Mouse (Mus musculus): Measurements from ENCODE around the gene Atp1a4. TPM values are rescaled to one million over a fixed set of nuclear protein-coding genes. Genes with fewer than 3 reads are reported as not detected.

The Atp1a4 gene
- polyA plus RNA-seq, 1 experiment from 2014 or later = not detected

GRCm38 (mm10) chr1:172200161-172200560, 58.1 kb downstream of the Atp1a4 start:
- peaks cover 66% of the 10 kb centered on the region for H3K36me3 ChIP-seq (ENCODE audit: control insufficient read depth, insufficient read depth, low read length)
- no peak overlapping the region for H3K27ac ChIP-seq (ENCODE audit: low read depth)

GRCm38 (mm10) chr1:172198996-172199395, 59.2 kb downstream of the Atp1a4 start:
- peaks cover 78% of the 10 kb centered on the region for H3K36me3 ChIP-seq (ENCODE audit: control insufficient read depth, insufficient read depth, low read length)
- H3K4me3 ChIP-seq (ENCODE audit: low read depth, low read length) = no peak overlapping the region
- no peaks in the 10 kb centered on the region for H3K27me3 ChIP-seq (replicated peaks; ENCODE audit: control insufficient read depth, insufficient read depth, low read length)
- H3K9me3 ChIP-seq (ENCODE audit: control insufficient read depth, low read length) = no peaks in the 10 kb centered on the region
- no peak overlapping the region for H3K4me2 ChIP-seq (ENCODE audit: low read length)
- WGBS = 91% methylated on average over 4 of the region's 4 CpGs
- DNase-seq (ENCODE audit: low spot score) (no peak), ATAC-seq (replicated peaks; ENCODE audit: low FRiP score, low TSS enrichment, low read depth) (no peak)
- H3K4me1 ChIP-seq (replicated peaks; ENCODE audit: control insufficient read depth, insufficient read depth, low read length) = peaks cover 29% of the 10 kb centered on the region
- no peak overlapping the region for H3K27ac ChIP-seq (ENCODE audit: low read depth)
- no peak overlapping the region for H3K9ac ChIP-seq (ENCODE audit: low read length)

More at GRCm38 (mm10) chr1:172200161-172200560, 58.1 kb downstream of the Atp1a4 start:
- Histone ChIP-seq H3K27me3 (replicated peaks; ENCODE audit: control insufficient read depth, insufficient read depth, low read length) (no peaks in the 10 kb centered on the region), H3K4me3 (ENCODE audit: low read depth, low read length) (no peak overlapping the region), H3K9me3 (ENCODE audit: control insufficient read depth, low read length) (no peaks in the 10 kb centered on the region), H3K4me2 (ENCODE audit: low read length) (no peak overlapping the region), H3K9ac (ENCODE audit: low read length) (no peak overlapping the region), H3K4me1 (replicated peaks; ENCODE audit: control insufficient read depth, insufficient read depth, low read length) (peaks cover 39% of the 10 kb centered on the region)
- WGBS = 71% methylated on average over 5 of the region's 5 CpGs
- DNase-seq (ENCODE audit: low spot score) = no peak
- no peak for ATAC-seq (replicated peaks; ENCODE audit: low FRiP score, low TSS enrichment, low read depth)

- DNase-seq (ENCODE audit: low spot score) = no peak
- Histone ChIP-seq H3K4me3 (ENCODE audit: low read depth, low read length) (no peak overlapping the region), H3K27ac (ENCODE audit: low read depth) (no peak overlapping the region), H3K4me1 (replicated peaks; ENCODE audit: control insufficient read depth, insufficient read depth, low read length) (peaks cover 22% of the 10 kb centered on the region), H3K9me3 (ENCODE audit: control insufficient read depth, low read length) (no peaks in the 10 kb centered on the region), H3K4me2 (ENCODE audit: low read length) (no peak overlapping the region), H3K9ac (ENCODE audit: low read length) (no peak overlapping the region), H3K36me3 (ENCODE audit: control insufficient read depth, insufficient read depth, low read length) (peaks cover 84% of the 10 kb centered on the region), H3K27me3 (replicated peaks; ENCODE audit: control insufficient read depth, insufficient read depth, low read length) (no peaks in the 10 kb centered on the region)
- 83% methylated on average over 8 of the region's 8 CpGs for WGBS
- ATAC-seq (replicated peaks; ENCODE audit: low FRiP score, low TSS enrichment, low read depth) = no peak
These were observed 59.9 kb downstream of the Atp1a4 start for GRCm38 (mm10) chr1:172198316-172198715.

- Histone ChIP-seq H3K9ac (ENCODE audit: low read length) (no peak overlapping the region), H3K4me1 (replicated peaks; ENCODE audit: control insufficient read depth, insufficient read depth, low read length) (peaks cover 17% of the 10 kb centered on the region), H3K4me3 (ENCODE audit: low read depth, low read length) (no peak overlapping the region), H3K4me2 (ENCODE audit: low read length) (no peak overlapping the region), H3K27ac (ENCODE audit: low read depth) (no peak overlapping the region), H3K27me3 (replicated peaks; ENCODE audit: control insufficient read depth, insufficient read depth, low read length) (no peaks in the 10 kb centered on the region), H3K36me3 (ENCODE audit: control insufficient read depth, insufficient read depth, low read length) (peaks cover 84% of the 10 kb centered on the region), H3K9me3 (ENCODE audit: control insufficient read depth, low read length) (no peaks in the 10 kb centered on the region)
- WGBS = 73% methylated on average over 5 of the region's 5 CpGs
- DNase-seq (ENCODE audit: low spot score) (no peak), ATAC-seq (replicated peaks; ENCODE audit: low FRiP score, low TSS enrichment, low read depth) (no peak)
These were observed 60.4 kb downstream of the Atp1a4 start for GRCm38 (mm10) chr1:172197851-172198250.

GRCm38 (mm10) chr1:172197146-172197545, 61.1 kb downstream of the Atp1a4 start:
- H3K9ac ChIP-seq (ENCODE audit: low read length) = no peak overlapping the region
- WGBS = 87% methylated on average over 3 of the region's 3 CpGs
- H3K4me3 ChIP-seq (ENCODE audit: low read depth, low read length) = no peak overlapping the region
- H3K4me1 ChIP-seq (replicated peaks; ENCODE audit: control insufficient read depth, insufficient read depth, low read length) = peaks cover 10% of the 10 kb centered on the region
- H3K27ac ChIP-seq (ENCODE audit: low read depth) = no peak overlapping the region
- ATAC-seq (replicated peaks; ENCODE audit: low FRiP score, low TSS enrichment, low read depth) = no peak
- no peak for DNase-seq (ENCODE audit: low spot score)
- no peaks in the 10 kb centered on the region for H3K9me3 ChIP-seq (ENCODE audit: control insufficient read depth, low read length)
- peaks cover 91% of the 10 kb centered on the region for H3K36me3 ChIP-seq (ENCODE audit: control insufficient read depth, insufficient read depth, low read length)
- H3K27me3 ChIP-seq (replicated peaks; ENCODE audit: control insufficient read depth, insufficient read depth, low read length) = no peaks in the 10 kb centered on the region
- no peak overlapping the region for H3K4me2 ChIP-seq (ENCODE audit: low read length)

GRCm38 (mm10) chr1:172194435-172194834, 63.8 kb downstream of the Atp1a4 start:
- DNase-seq (ENCODE audit: low spot score) = no peak
- no peak for ATAC-seq (replicated peaks; ENCODE audit: low FRiP score, low TSS enrichment, low read depth)
- H3K4me1 ChIP-seq (replicated peaks; ENCODE audit: control insufficient read depth, insufficient read depth, low read length) = no peaks in the 10 kb centered on the region
- H3K36me3 ChIP-seq (ENCODE audit: control insufficient read depth, insufficient read depth, low read length) = peaks cover 93% of the 10 kb centered on the region
- H3K4me2 ChIP-seq (ENCODE audit: low read length) = no peak overlapping the region
- H3K9ac ChIP-seq (ENCODE audit: low read length) = no peak overlapping the region
- no peak overlapping the region for H3K4me3 ChIP-seq (ENCODE audit: low read depth, low read length)
- H3K27ac ChIP-seq (ENCODE audit: low read depth) = no peak overlapping the region
- 76% methylated on average over 8 of the region's 8 CpGs for WGBS
- H3K27me3 ChIP-seq (replicated peaks; ENCODE audit: control insufficient read depth, insufficient read depth, low read length) = no peaks in the 10 kb centered on the region
- H3K9me3 ChIP-seq (ENCODE audit: control insufficient read depth, low read length) = no peaks in the 10 kb centered on the region

GRCm38 (mm10) chr1:172192217-172192616, 66.0 kb downstream of the Atp1a4 start:
- WGBS = 84% methylated on average over 3 of the region's 3 CpGs
- Histone ChIP-seq H3K27me3 (replicated peaks; ENCODE audit: control insufficient read depth, insufficient read depth, low read length) (no peaks in the 10 kb centered on the region), H3K9me3 (ENCODE audit: control insufficient read depth, low read length) (no peaks in the 10 kb centered on the region), H3K36me3 (ENCODE audit: control insufficient read depth, insufficient read depth, low read length) (peaks cover 95% of the 10 kb centered on the region), H3K27ac (ENCODE audit: low read depth) (no peak overlapping the region), H3K9ac (ENCODE audit: low read length) (no peak overlapping the region), H3K4me1 (replicated peaks; ENCODE audit: control insufficient read depth, insufficient read depth, low read length) (no peaks in the 10 kb centered on the region), H3K4me3 (ENCODE audit: low read depth, low read length) (no peak overlapping the region), H3K4me2 (ENCODE audit: low read length) (no peak overlapping the region)
- no peak for DNase-seq (ENCODE audit: low spot score)
- ATAC-seq (replicated peaks; ENCODE audit: low FRiP score, low TSS enrichment, low read depth) = no peak

GRCm38 (mm10) chr1:172191578-172191977, 66.6 kb downstream of the Atp1a4 start:
- no peaks in the 10 kb centered on the region for H3K27me3 ChIP-seq (replicated peaks; ENCODE audit: control insufficient read depth, insufficient read depth, low read length)
- H3K4me1 ChIP-seq (replicated peaks; ENCODE audit: control insufficient read depth, insufficient read depth, low read length) = no peaks in the 10 kb centered on the region
- H3K4me2 ChIP-seq (ENCODE audit: low read length) = no peak overlapping the region
- peaks cover 95% of the 10 kb centered on the region for H3K36me3 ChIP-seq (ENCODE audit: control insufficient read depth, insufficient read depth, low read length)
- H3K9me3 ChIP-seq (ENCODE audit: control insufficient read depth, low read length) = no peaks in the 10 kb centered on the region
- H3K27ac ChIP-seq (ENCODE audit: low read depth) = no peak overlapping the region
- H3K4me3 ChIP-seq (ENCODE audit: low read depth, low read length) = no peak overlapping the region
- H3K9ac ChIP-seq (ENCODE audit: low read length) = no peak overlapping the region
- DNase-seq (ENCODE audit: low spot score) (no peak), ATAC-seq (replicated peaks; ENCODE audit: low FRiP score, low TSS enrichment, low read depth) (no peak)
- 90% methylated on average over 2 of the region's 2 CpGs for WGBS

- no peak overlapping the region for H3K4me2 ChIP-seq (ENCODE audit: low read length)
- no peaks in the 10 kb centered on the region for H3K9me3 ChIP-seq (ENCODE audit: control insufficient read depth, low read length)
- no peak for DNase-seq (ENCODE audit: low spot score)
- H3K4me1 ChIP-seq (replicated peaks; ENCODE audit: control insufficient read depth, insufficient read depth, low read length) = no peaks in the 10 kb centered on the region
- WGBS = 76% methylated on average over 4 of the region's 4 CpGs
- no peak overlapping the region for H3K9ac ChIP-seq (ENCODE audit: low read length)
- H3K36me3 ChIP-seq (ENCODE audit: control insufficient read depth, insufficient read depth, low read length) = peaks cover 86% of the 10 kb centered on the region
- H3K27me3 ChIP-seq (replicated peaks; ENCODE audit: control insufficient read depth, insufficient read depth, low read length) = no peaks in the 10 kb centered on the region
- H3K27ac ChIP-seq (ENCODE audit: low read depth) = no peak overlapping the region
- no peak for ATAC-seq (replicated peaks; ENCODE audit: low FRiP score, low TSS enrichment, low read depth)
- H3K4me3 ChIP-seq (ENCODE audit: low read depth, low read length) = no peak overlapping the region
These were observed 69.3 kb downstream of the Atp1a4 start for GRCm38 (mm10) chr1:172188891-172189290.
